Mouse (Mus musculus) myocyte (in vitro differentiated cells): ENCODE results near the gene Abcb1b.

Experiments
- CEBPB ChIP-seq: IDR thresholded peaks from 2 replicates; pipeline ENCODE4 v1.6.1; 2011; ENCODE audit warnings: mild to moderate bottlenecking, moderate library complexity; ENCODE audit not compliant: poor library complexity, insufficient read depth, severe bottlenecking
- E2F4 ChIP-seq: IDR thresholded peaks from one replicate; pipeline ENCODE4 v1.6.1; 2011; ENCODE audit warnings: mild to moderate bottlenecking, control low read depth, moderate library complexity; ENCODE audit not compliant: insufficient read depth
- MAX ChIP-seq: IDR thresholded peaks from one replicate; pipeline ENCODE4 v1.6.1; 2011; ENCODE audit warnings: low read depth, mild to moderate bottlenecking, control low read depth
- MYOD1 ChIP-seq, 3 experiments: IDR thresholded peaks; one replicate each; pipeline ENCODE4 v1.6.1; 2011; ENCODE audit warnings: control low read depth in 2 of 3, low read depth in 2 of 3, mild to moderate bottlenecking in 2 of 3, moderate library complexity in 1 of 3; ENCODE audit not compliant: insufficient read length in 2 of 3, control insufficient read depth in 1 of 3
- MYOG ChIP-seq, 3 experiments: IDR thresholded peaks; one replicate each; pipeline ENCODE4 v1.6.1; 2011; ENCODE audit warnings: control low read depth in 2 of 3, low read depth in 2 of 3, mild to moderate bottlenecking in 2 of 3; ENCODE audit not compliant: insufficient read length in 2 of 3, control insufficient read depth in 1 of 3, insufficient read depth in 1 of 3
- POLR2A ChIP-seq: IDR thresholded peaks from one replicate; pipeline ENCODE4 v1.6.1; 2011; ENCODE audit warnings: low read depth, mild to moderate bottlenecking, control low read depth, moderate library complexity; ENCODE audit not compliant: insufficient read length
- POLR2AphosphoS2 ChIP-seq: IDR thresholded peaks from one replicate; pipeline ENCODE4 v1.6.1; 2011; ENCODE audit warnings: low read depth, control low read depth; ENCODE audit not compliant: insufficient read length
- SRF ChIP-seq: IDR thresholded peaks from one replicate; pipeline ENCODE4 v1.6.1; 2011; ENCODE audit warnings: low read depth; ENCODE audit not compliant: control insufficient read depth, insufficient read length
- TCF12 ChIP-seq: IDR thresholded peaks from one replicate; pipeline ENCODE4 v1.6.1; 2011; ENCODE audit warnings: mild to moderate bottlenecking, control low read depth; ENCODE audit not compliant: poor library complexity, insufficient read depth, severe bottlenecking
- TCF3 ChIP-seq: IDR thresholded peaks from one replicate; pipeline ENCODE4 v1.6.1; 2011; ENCODE audit warnings: low read depth, control low read depth; ENCODE audit not compliant: insufficient read length
- USF1 ChIP-seq: IDR thresholded peaks from one replicate; pipeline ENCODE4 v1.6.1; 2011; ENCODE audit warnings: low read depth, mild to moderate bottlenecking, control low read depth, moderate library complexity

DNA sequence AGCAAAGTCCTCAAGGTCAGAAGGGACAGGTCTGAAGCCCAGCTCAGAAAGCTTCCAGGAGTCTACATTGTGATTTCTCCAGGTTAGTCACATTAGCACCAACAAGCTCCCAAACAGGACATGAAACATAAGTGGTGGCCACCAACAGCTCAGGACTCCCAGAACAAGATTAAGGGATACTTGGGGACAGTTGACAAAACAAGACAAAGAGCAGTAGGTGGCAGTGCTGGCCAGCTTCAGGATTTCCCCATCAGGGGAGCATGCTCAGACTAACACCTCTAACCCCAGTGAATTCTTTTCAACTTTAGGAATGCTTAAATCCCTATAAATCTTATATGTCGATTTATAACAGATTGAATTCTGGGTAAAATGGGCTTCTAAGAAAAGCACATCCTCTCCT, 70.1 kb downstream of the Abcb1b start:
- TF ChIP-seq E2F4 = no peak
- no peak for TF ChIP-seq TCF3
- TF ChIP-seq MAX = no peak
- TF ChIP-seq POLR2A = no peak
- no peak for TF ChIP-seq MYOD1 (IDR thresholded peaks at IDR 0.05; ENCODE audit: control insufficient read depth in 1 of 3, insufficient read length in 2 of 3, low read depth in 2 of 3)
- no peak for TF ChIP-seq MYOG (IDR thresholded peaks at IDR 0.05; ENCODE audit: control insufficient read depth in 1 of 3, insufficient read depth in 1 of 3, insufficient read length in 2 of 3, low read depth in 2 of 3)
- no peak for TF ChIP-seq USF1
- TF ChIP-seq CEBPB = no peak
- no peak for TF ChIP-seq TCF12
- no peak for TF ChIP-seq SRF
- no peak for TF ChIP-seq POLR2AphosphoS2
